Mouse (Mus musculus) gastrocnemius, adult 2 months (tissue): ENCODE results near the gene Grin2a. TPM values are rescaled to one million over a fixed set of nuclear protein-coding genes. Genes with fewer than 3 reads are reported as not detected.

Source experiments
- DNase-seq: peaks from one replicate; pipeline ENCODE4 v3.0.0; 2022
- H3K27ac ChIP-seq: fragments of 200-600 bp; 2 replicates; pipeline ENCODE4 v1.8.1; 2022; ENCODE audit warnings: mild to moderate bottlenecking
- H3K4me3 ChIP-seq: fragments of 200-600 bp; 2 replicates; pipeline ENCODE4 v1.8.1; 2022; ENCODE audit warnings: mild to moderate bottlenecking, moderate library complexity
- CTCF ChIP-seq: fragments of 200-600 bp; IDR thresholded peaks from 2 replicates; pipeline ENCODE4 v1.8.1; 2022; ENCODE audit warnings: antibody characterized with exemption, mild to moderate bottlenecking, moderate library complexity
- intact Hi-C: fragments of 180-260 bp; cut with DNase I; formaldehyde crosslinking; loops from one replicate; pipeline ENCODE4 v1.15.1; 2025
- total RNA-seq, 2 experiments: library from RNA; stranded (reverse); gene quantifications; 2 replicates each; pipeline ENCODE4 v1.2.3; 2021

Grin2a gene
- total RNA-seq, 2 experiments from 2014 or later, result 0.14 TPM; not detected in 1

DNA sequence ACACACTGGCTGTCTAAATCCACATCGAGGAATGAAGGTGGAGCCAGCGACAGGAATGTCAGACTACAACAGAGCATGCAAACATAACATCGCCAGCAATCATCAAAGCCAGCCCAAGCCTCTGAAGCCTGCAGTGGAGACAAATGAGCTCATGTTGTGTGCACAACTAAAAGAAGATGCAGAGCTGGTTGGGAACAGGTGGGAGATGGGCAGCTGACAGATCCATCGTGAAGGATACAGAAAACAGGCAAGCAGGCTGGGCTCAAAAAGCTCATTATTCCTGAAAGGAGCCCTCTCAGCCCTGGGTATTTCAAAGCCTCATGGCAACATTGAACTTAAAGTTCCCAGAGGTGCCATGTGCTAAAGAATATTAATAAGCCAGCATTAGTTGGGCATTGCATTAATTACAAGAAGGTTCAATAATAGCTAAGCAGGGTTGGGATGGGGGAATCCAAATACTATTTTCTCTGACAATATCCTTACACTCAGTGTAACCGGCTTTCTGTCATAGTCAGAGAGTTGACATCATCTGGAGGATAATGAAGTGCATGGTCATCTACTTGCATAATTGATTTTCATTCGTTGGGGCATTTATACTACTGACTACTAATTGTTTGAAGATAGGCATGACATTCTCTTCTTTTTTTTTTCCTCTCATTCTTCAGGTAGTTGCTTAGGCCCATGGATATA lies 462.4 kb downstream of the Grin2a start:
- no peak overlapping the region for H3K27ac ChIP-seq
- DNase-seq, result no peak
- no peak overlapping the region for H3K4me3 ChIP-seq
- intact Hi-C loops, result no loop called here
- no peak for TF ChIP-seq CTCF

DNA sequence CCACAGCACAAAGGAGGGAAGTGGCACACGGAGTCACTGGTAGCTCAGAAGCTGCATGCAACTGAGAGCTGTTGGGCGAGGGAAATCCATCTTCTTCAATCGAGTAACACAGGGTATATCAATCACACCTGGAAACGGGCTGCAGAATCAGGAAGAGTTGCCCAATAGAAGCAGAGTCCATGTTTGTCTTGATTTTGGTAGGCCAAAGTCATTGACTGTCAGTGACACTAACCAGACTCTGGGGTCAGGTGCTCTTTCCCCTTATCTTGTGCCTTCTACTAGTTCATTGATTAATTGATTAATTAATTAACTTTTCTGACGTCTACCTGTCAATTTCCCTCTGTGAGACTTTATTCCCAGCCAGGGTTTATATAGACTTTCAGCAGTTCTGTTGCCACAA lies 468.1 kb downstream of the Grin2a start:
- no peak for DNase-seq
- Histone ChIP-seq H3K4me3 (no peak overlapping the region), H3K27ac (no peak overlapping the region)
- TF ChIP-seq CTCF, result no peak
- intact Hi-C loops, result no loop called here

- intact Hi-C loops, result no loop called here
- DNase-seq, result no peak
- no peak overlapping the region for H3K4me3 ChIP-seq
- TF ChIP-seq CTCF, result no peak
- no peak overlapping the region for H3K27ac ChIP-seq
Observed at GRCm38 (mm10) chr16:9523314-9523713, 472.0 kb downstream of the Grin2a start.

Other genes starting within 250 kb of the Grin2a start
- gene Rpl39l, start 174.7 kb upstream of the Grin2a start, total RNA-seq, result not detected
- gene Atf7ip2, start 197.2 kb upstream of the Grin2a start, total RNA-seq, result not detected